Comparison of ENCODE assay signal across 9 mouse cellular contexts in genomic region chr13:34715437-34715838, GRCm38 (mm10). TPM values are rescaled to one million over a fixed set of nuclear protein-coding genes. Genes with fewer than 3 reads are reported as not detected.
DNase-seq lines count a peak whose midpoint lies in the region; ATAC-seq and TF ChIP-seq lines count a peak whose summit lies in the region.
"Had no signal": no experiment of that assay in that cellular context is flagged by ENCODE, and none has a peak within 500 bp of the region (broad histone marks: within the 10 kb centered on the region; RNA-seq: fewer than 3 reads in every experiment).

No protein-coding gene starts in this region.

- in situ Hi-C loops in Patski (cut with MboI; ENCODE audit: low pct_unique_long_range_greater_than_20kb) = no loop called here

- POLR2A ChIA-PET in Patski (lab: Charles Lee) = interaction anchor here (0.7 to 2.1 kb wide), 3 partner anchors 10 to 64 kb away, joined by 4 to 6 read pairs (median 4); no protein-coding TSS in a partner anchor

- no peak overlapping the region for H3K27ac ChIP-seq in forebrain, postnatal 0 days (ENCODE audit: low read depth, low read length)
- H3K27ac ChIP-seq in forebrain, embryonic 13.5 days = no peak overlapping the region
- no peak overlapping the region for H3K27ac ChIP-seq in limb, embryonic 14.5 days (replicated peaks; ENCODE audit: low read depth, low read length)
- no peak overlapping the region for H3K27ac ChIP-seq in liver, embryonic 12.5 days
- H3K27ac ChIP-seq in forebrain, embryonic 12.5 days = no peak overlapping the region

- no peaks in the 10 kb centered on the region for H3K27me3 ChIP-seq in forebrain, postnatal 0 days (ENCODE audit: insufficient read depth, low read length)
- no peaks in the 10 kb centered on the region for H3K27me3 ChIP-seq in forebrain, embryonic 13.5 days
- no peaks in the 10 kb centered on the region for H3K27me3 ChIP-seq in Patski
- H3K27me3 ChIP-seq in limb, embryonic 14.5 days (ENCODE audit: control insufficient read depth, insufficient read depth, low read length) = no peaks in the 10 kb centered on the region
- H3K27me3 ChIP-seq in liver, embryonic 12.5 days (replicated peaks) = no peaks in the 10 kb centered on the region
- no peaks in the 10 kb centered on the region for H3K27me3 ChIP-seq in forebrain, embryonic 12.5 days

- H3K4me3 ChIP-seq in forebrain, postnatal 0 days (ENCODE audit: low read depth, low read length) = no peak overlapping the region
- H3K4me3 ChIP-seq in forebrain, embryonic 13.5 days = no peak overlapping the region
- H3K4me3 ChIP-seq in limb, embryonic 14.5 days (replicated peaks; ENCODE audit: low read length) = no peak overlapping the region
- H3K4me3 ChIP-seq in liver, embryonic 12.5 days = no peak overlapping the region
- no peak overlapping the region for H3K4me3 ChIP-seq in forebrain, embryonic 12.5 days (replicated peaks)
- H3K4me3 ChIP-seq: erythroblast, embryonic 14.5 days had no signal

- ATAC-seq in forebrain, postnatal 0 days = peak; percentile 66
- no peak for ATAC-seq in forebrain, embryonic 13.5 days
- ATAC-seq in Patski = peak; percentile 91
- ATAC-seq in limb, embryonic 14.5 days (ENCODE audit: low FRiP score, low read depth) = peak; percentile 65
- ATAC-seq in liver, embryonic 12.5 days = no peak
- ATAC-seq in activated CD4-positive, CD25-positive, alpha-beta regulatory T cell, adult 4 months = no peak
- no peak for ATAC-seq in forebrain, embryonic 12.5 days (ENCODE audit: low FRiP score)

- TF ChIP-seq CTCF in forebrain, postnatal 0 days (IDR thresholded peaks at IDR 0.05; ENCODE audit: low read depth) = no peak
- TF ChIP-seq CTCF in Patski (IDR thresholded peaks at IDR 0.05) = no peak

- WGBS in forebrain, postnatal 0 days = 47% methylated on average over 7 of the region's 7 CpGs
- WGBS in forebrain, embryonic 13.5 days = 60% methylated on average over 7 of the region's 7 CpGs
- 39% methylated on average over 7 of the region's 7 CpGs for WGBS in limb, embryonic 14.5 days
- WGBS in liver, embryonic 12.5 days (ENCODE audit: insufficient replicate concordance) = 43% methylated on average over 7 of the region's 7 CpGs
- WGBS in forebrain, embryonic 12.5 days = 66% methylated on average over 7 of the region's 7 CpGs

- H3K4me1 ChIP-seq in forebrain, postnatal 0 days (ENCODE audit: insufficient read depth) = no peaks in the 10 kb centered on the region
- H3K4me1 ChIP-seq in forebrain, embryonic 13.5 days = peaks cover 15% of the 10 kb centered on the region; the same call in 1 of the 2 replicates
- 0 out of 2 replicates have a peak, but pooled peaks cover 4% of the 10 kb centered on the region for H3K4me1 ChIP-seq in limb, embryonic 14.5 days (ENCODE audit: control insufficient read depth, insufficient read depth, low read length)
- H3K4me1 ChIP-seq in liver, embryonic 12.5 days = no peaks in the 10 kb centered on the region
- peaks cover 6% of the 10 kb centered on the region for H3K4me1 ChIP-seq in forebrain, embryonic 12.5 days

- no peak overlapping the region for H3K9ac ChIP-seq in forebrain, postnatal 0 days
- no peak overlapping the region for H3K9ac ChIP-seq in forebrain, embryonic 13.5 days
- H3K9ac ChIP-seq in limb, embryonic 14.5 days (ENCODE audit: low read depth, low read length, severe bottlenecking) = no peak overlapping the region
- no peak overlapping the region for H3K9ac ChIP-seq in liver, embryonic 12.5 days
- no peak overlapping the region for H3K9ac ChIP-seq in forebrain, embryonic 12.5 days

- CTCF ChIA-PET in Patski (lab: Charles Lee) = interaction anchor here (0.9 to 1.9 kb wide), 4 partner anchors 10 to 21 kb away, joined by 3 to 9 read pairs (median 4); no protein-coding TSS in a partner anchor

- no peak for TF ChIP-seq POLR2A in limb, embryonic 14.5 days (IDR thresholded peaks at IDR 0.05; ENCODE audit: borderline replicate concordance, extremely low read depth, insufficient read depth, insufficient read length)

- H3K36me3 ChIP-seq in forebrain, postnatal 0 days (ENCODE audit: insufficient read depth) = no peaks in the 10 kb centered on the region
- no peaks in the 10 kb centered on the region for H3K36me3 ChIP-seq in forebrain, embryonic 13.5 days (ENCODE audit: poor library complexity, severe bottlenecking)
- H3K36me3 ChIP-seq in limb, embryonic 14.5 days (ENCODE audit: control insufficient read depth, insufficient read depth, low read length) = no peaks in the 10 kb centered on the region
- H3K36me3 ChIP-seq in liver, embryonic 12.5 days = no peaks in the 10 kb centered on the region
- no peaks in the 10 kb centered on the region for H3K36me3 ChIP-seq in forebrain, embryonic 12.5 days (replicated peaks)

- no peak overlapping the region for H3K4me2 ChIP-seq in forebrain, postnatal 0 days (ENCODE audit: low read depth)
- H3K4me2 ChIP-seq in forebrain, embryonic 13.5 days = no peak overlapping the region
- H3K4me2 ChIP-seq in limb, embryonic 14.5 days (replicated peaks; ENCODE audit: low read depth, low read length, severe bottlenecking) = no peak overlapping the region
- H3K4me2 ChIP-seq in liver, embryonic 12.5 days = no peak overlapping the region
- no peak overlapping the region for H3K4me2 ChIP-seq in forebrain, embryonic 12.5 days

- peak; percentile 31 for DNase-seq in forebrain, postnatal 0 days
- peak; percentile 88 for DNase-seq in Patski (ENCODE audit: low read depth, low spot score)
- peak; percentile 42 for DNase-seq in heart, adult 8-10 months (ENCODE audit: low spot score)
- DNase-seq in limb, embryonic 14.5 days (ENCODE audit: low spot score) = peak; percentile 42

- no peaks in the 10 kb centered on the region for H3K9me3 ChIP-seq in forebrain, postnatal 0 days (ENCODE audit: low read length)
- no peaks in the 10 kb centered on the region for H3K9me3 ChIP-seq in forebrain, embryonic 13.5 days (replicated peaks)
- no peaks in the 10 kb centered on the region for H3K9me3 ChIP-seq in limb, embryonic 14.5 days (ENCODE audit: control insufficient read depth, low read length)
- H3K9me3 ChIP-seq in liver, embryonic 12.5 days (replicated peaks) = no peaks in the 10 kb centered on the region
- H3K9me3 ChIP-seq in forebrain, embryonic 12.5 days = no peaks in the 10 kb centered on the region

RNA-seq across cellular contexts. Expression of gene Fam50b, which starts 19.2 kb away (rescaled TPM):
- total RNA-seq in forebrain, postnatal 0 days (2014; rRNA removed) = 0.19 TPM in 1 of 2 replicates, not detected in the other
- 0.15 and 0.29 TPM in 2 replicates for polyA plus RNA-seq in forebrain, postnatal 0 days (2015; fragmentation: Nextera tagmentation; extraction: Ambion mirVana)
- polyA plus RNA-seq in forebrain, embryonic 13.5 days (2015; fragmentation: Nextera tagmentation; extraction: Ambion mirVana) = not detected in 2 replicates
- polyA plus RNA-seq in Patski (2021) = not detected
- not detected for total RNA-seq in heart, adult 8-10 months (2022)
- not detected in 2 replicates for polyA plus RNA-seq in limb, embryonic 14.5 days (2012; rRNA removed)
- polyA plus RNA-seq in limb, embryonic 14.5 days (2014; fragmentation: Nextera tagmentation; extraction: Ambion mirVana) = not detected in 2 replicates
- polyA plus RNA-seq in liver, embryonic 12.5 days (2016; fragmentation: Nextera tagmentation; extraction: Ambion mirVana) = not detected in 2 replicates
- polyA plus RNA-seq in activated CD4-positive, CD25-positive, alpha-beta regulatory T cell, adult 4 months (2017; shearing (Covaris generic)) = not detected
- not detected in 2 replicates for polyA plus RNA-seq in forebrain, embryonic 12.5 days (2016; fragmentation: Nextera tagmentation; extraction: Ambion mirVana)
- polyA plus RNA-seq: erythroblast, embryonic 14.5 days had no signal

Comparison
In these comparisons a context has a peak if more than half of its experiments do, and no peak if none do; other contexts are left out.
1. ATAC-seq: peak in forebrain, postnatal 0 days (single experiment), Patski (single experiment) and limb, embryonic 14.5 days (single experiment); none in forebrain, embryonic 13.5 days (single experiment), liver, embryonic 12.5 days (single experiment), activated CD4-positive, CD25-positive, alpha-beta regulatory T cell, adult 4 months (single experiment) and forebrain, embryonic 12.5 days (single experiment).
2. DNase-seq: peak in every context shown above with its lines; median percentile 88 in Patski; 42 in heart, adult 8-10 months; 42 in limb, embryonic 14.5 days; 31 in forebrain, postnatal 0 days.